Mouse (Mus musculus) cortical plate, adult 2 months (tissue): Measurements from ENCODE around the gene Ndufb8. TPM values are rescaled to one million over a fixed set of nuclear protein-coding genes. Genes with fewer than 3 reads are reported as not detected.
A peak's percentile ranks its signal among the peaks of the same experiment; 100 is the strongest.

Experiments
- H3K27ac ChIP-seq: fragments of 200-500 bp; 2 replicates; pipeline ENCODE4 v1.5.1; 2012; ENCODE audit warnings: low read length, control low read depth, inconsistent platforms; ENCODE audit not compliant: insufficient read depth
- H3K4me1 ChIP-seq: fragments of 200-500 bp; 2 replicates; pipeline ENCODE4 v1.6.1; 2011; ENCODE audit warnings: low read length; ENCODE audit not compliant: control insufficient read depth, insufficient read depth
- H3K4me3 ChIP-seq: fragments of 200-500 bp; 2 replicates; pipeline ENCODE4 v1.5.1; 2011; ENCODE audit warnings: mild to moderate bottlenecking, low read length, control low read depth; ENCODE audit not compliant: insufficient read depth
- CTCF ChIP-seq: fragments of 200-500 bp; IDR thresholded peaks from 2 replicates; pipeline ENCODE4 v1.5.1; 2011; ENCODE audit warnings: mild to moderate bottlenecking, control low read depth, low read length; ENCODE audit not compliant: insufficient read depth; ENCODE audit errors: extremely low read depth
- POLR2A ChIP-seq: fragments of 200-500 bp; IDR thresholded peaks from 2 replicates; pipeline ENCODE4 v1.6.1; 2011; ENCODE audit warnings: mild to moderate bottlenecking, low read length, control low read depth; ENCODE audit not compliant: insufficient read depth; ENCODE audit errors: extremely low read depth
- polyA plus RNA-seq: library from polyadenylated mRNA; depleted of rRNA; stranded (reverse); fragments of >200 nt; gene quantifications from 2 replicates; pipeline ENCODE4 v1.2.3, GENCODE M21; 2012; rRNA removed

Gene Ndufb8
- polyA plus RNA-seq = 545 and 586 TPM in 2 replicates

- H3K4me3 ChIP-seq = peak within 1 kb of the TSS; percentile 99
- H3K4me1 ChIP-seq = no peaks in the 10 kb centered on the region
- peak; percentile 86 for TF ChIP-seq POLR2A
- no peak for TF ChIP-seq CTCF
These were observed at the start of gene Ndufb8 for GRCm38 (mm10) chr19:44554861-44555590. Ndufb8 (minus strand) TSS chr19:44555440.

GRCm38 (mm10) chr19:44594180-44594579 lies 38.9 kb upstream of the Ndufb8 start:
- Histone ChIP-seq H3K4me3 (no peak overlapping the region), H3K4me1 (no peaks in the 10 kb centered on the region), H3K27ac (no peak overlapping the region)
- TF ChIP-seq CTCF = no peak
- no peak for TF ChIP-seq POLR2A

More at GRCm38 (mm10) chr19:44554861-44555590, at the start of gene Ndufb8:
- H3K27ac ChIP-seq = peak within 1 kb of the TSS; percentile 76

GRCm38 (mm10) chr19:44591638-44592037 lies 36.4 kb upstream of the Ndufb8 start:
- no peak for TF ChIP-seq POLR2A
- TF ChIP-seq CTCF = no peak
- Histone ChIP-seq H3K4me1 (no peaks in the 10 kb centered on the region), H3K4me3 (no peak overlapping the region), H3K27ac (no peak overlapping the region)

GRCm38 (mm10) chr19:44590992-44591391 lies 35.8 kb upstream of the Ndufb8 start:
- TF ChIP-seq CTCF (no peak), POLR2A (no peak)
- Histone ChIP-seq H3K27ac (no peak overlapping the region), H3K4me1 (no peaks in the 10 kb centered on the region), H3K4me3 (no peak overlapping the region)

GRCm38 (mm10) chr19:44589591-44590223 lies 34.5 kb upstream of the Ndufb8 start:
- Histone ChIP-seq H3K27ac (no peak overlapping the region), H3K4me1 (no peaks in the 10 kb centered on the region), H3K4me3 (no peak overlapping the region)
- TF ChIP-seq POLR2A (no peak), CTCF (no peak)

DNA sequence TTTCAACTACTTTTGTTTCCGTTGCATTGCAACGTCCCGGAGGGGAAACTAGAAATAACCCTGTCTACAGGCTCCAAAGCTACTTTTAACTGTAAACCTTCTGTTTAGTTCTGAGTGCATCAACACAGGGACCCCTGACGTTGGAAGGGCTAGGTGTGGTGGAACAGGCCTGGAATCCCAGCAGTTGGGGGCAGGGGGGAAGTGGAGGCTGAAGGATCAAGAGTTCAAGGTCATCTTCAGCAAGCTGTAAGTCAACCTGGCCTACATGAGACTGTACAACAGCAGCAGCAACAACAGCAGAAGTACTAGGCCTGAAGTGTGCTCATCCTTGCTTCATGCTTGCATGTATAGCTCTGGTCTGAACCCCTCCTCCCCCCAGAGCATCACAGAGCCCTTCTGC lies 32.8 kb upstream of the Ndufb8 start:
- TF ChIP-seq POLR2A (no peak), CTCF (no peak)
- Histone ChIP-seq H3K4me1 (no peaks in the 10 kb centered on the region), H3K27ac (no peak overlapping the region), H3K4me3 (no peak overlapping the region)

GRCm38 (mm10) chr19:44582638-44583309 lies 27.5 kb upstream of the Ndufb8 start:
- Histone ChIP-seq H3K4me3 (no peak overlapping the region), H3K4me1 (no peaks in the 10 kb centered on the region), H3K27ac (no peak overlapping the region)
- TF ChIP-seq CTCF (peak; percentile 100), POLR2A (no peak)

DNA sequence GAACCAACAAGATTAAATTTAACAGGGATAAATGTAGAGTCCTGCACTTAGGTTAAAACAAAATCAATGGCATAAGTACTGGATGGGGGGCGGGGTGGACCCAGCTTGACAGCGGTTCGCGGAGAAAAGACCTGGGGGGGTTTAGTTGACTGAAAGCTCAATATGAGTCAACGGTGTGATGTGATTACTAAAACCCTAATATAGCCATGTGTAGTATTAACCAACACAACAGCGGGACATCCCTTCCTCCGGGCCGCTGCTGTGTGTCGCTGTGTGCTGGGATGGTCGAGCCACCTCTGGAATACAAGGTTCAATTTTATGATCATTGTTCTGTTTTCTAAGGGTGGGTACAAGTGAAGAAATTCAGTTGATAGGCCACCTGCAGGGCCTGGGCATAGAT lies 26.9 kb upstream of the Ndufb8 start:
- no peak for TF ChIP-seq CTCF
- TF ChIP-seq POLR2A = no peak
- Histone ChIP-seq H3K4me3 (no peak overlapping the region), H3K4me1 (no peaks in the 10 kb centered on the region), H3K27ac (no peak overlapping the region)

- Histone ChIP-seq H3K27ac (no peak overlapping the region), H3K4me1 (no peaks in the 10 kb centered on the region), H3K4me3 (no peak overlapping the region)
- no peak for TF ChIP-seq CTCF
- no peak for TF ChIP-seq POLR2A
These were observed 22.8 kb upstream of the Ndufb8 start for GRCm38 (mm10) chr19:44578038-44578437.

- Histone ChIP-seq H3K27ac (no peak overlapping the region), H3K4me3 (no peak overlapping the region), H3K4me1 (no peaks in the 10 kb centered on the region)
- no peak for TF ChIP-seq CTCF
- no peak for TF ChIP-seq POLR2A
These were observed 21.0 kb upstream of the Ndufb8 start for GRCm38 (mm10) chr19:44576275-44576674.
